Mouse (Mus musculus): ENCODE results near the gene Scml4.

DNA sequence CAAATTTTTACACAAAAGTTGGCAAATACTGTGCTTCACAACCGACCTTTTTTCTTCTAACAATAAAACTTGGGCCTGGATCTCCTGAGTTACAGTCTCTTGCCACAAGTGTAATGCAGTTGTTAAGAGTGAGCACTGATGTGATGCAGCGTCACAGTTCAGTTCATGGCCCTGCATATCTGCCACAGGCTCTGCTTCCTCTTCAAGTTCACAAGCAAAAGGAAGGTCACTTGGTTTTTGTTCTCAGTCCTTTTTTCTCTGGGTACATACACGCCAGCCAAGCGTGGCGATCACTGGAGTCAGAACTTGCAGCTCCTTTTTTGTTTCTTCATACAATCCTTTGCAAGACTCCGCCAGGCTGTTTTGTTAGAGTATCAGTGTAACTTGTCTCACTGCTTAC lies 34.2 kb upstream of the Scml4 start:
- TF ChIP-seq POLR2A (IDR thresholded peaks at IDR 0.05; ENCODE audit: control insufficient read depth, low read depth, low read length) (no peak), CTCF (IDR thresholded peaks at IDR 0.05; ENCODE audit: control insufficient read depth, insufficient read depth, insufficient replicate concordance, low read depth, low read length) (no peak)
